ENCODE assay signal across 9 mouse cellular contexts in the genomic region with DNA sequence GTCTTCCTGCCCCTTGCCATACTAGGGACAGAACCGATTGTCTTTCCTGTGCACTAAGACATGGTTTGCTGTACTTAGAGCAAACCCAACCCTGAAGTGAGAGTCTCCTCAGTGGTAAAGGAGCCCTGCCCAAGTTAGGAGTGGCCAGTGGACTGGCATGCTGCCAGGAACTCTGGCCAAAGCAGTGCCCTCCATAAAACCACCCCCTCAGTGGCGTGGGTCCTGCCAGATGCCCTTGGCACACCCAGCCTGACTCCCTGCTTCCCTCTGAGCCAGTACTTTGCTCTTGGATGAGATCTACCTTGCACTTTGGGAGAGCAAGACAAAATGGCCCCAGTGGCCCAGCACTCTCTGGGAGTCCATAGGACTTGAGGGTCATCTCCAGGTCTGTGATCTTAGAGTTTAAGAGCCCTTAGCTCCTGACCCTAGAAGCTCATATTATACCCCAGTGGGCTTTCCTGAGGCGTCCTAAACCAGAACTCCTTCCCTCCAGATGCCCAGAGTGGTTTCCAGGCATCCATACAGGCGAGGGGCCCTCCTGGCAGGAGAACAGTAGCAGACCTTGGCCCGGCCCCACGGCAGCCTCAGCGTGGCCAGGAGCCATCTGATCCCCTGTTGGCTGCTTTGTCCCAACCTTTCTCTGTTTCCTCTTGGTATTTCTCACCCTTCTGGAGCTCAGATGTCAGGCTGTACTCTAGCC. TPM values are rescaled to one million over a fixed set of nuclear protein-coding genes. Genes with fewer than 3 reads are reported as not detected.
DNase-seq lines count a peak whose midpoint lies in the region; ATAC-seq lines count a peak whose summit lies in the region.
"Had no signal": no experiment of that assay in that cellular context is flagged by ENCODE, and none has a peak within 500 bp of the region (broad histone marks: within the 10 kb centered on the region; RNA-seq: fewer than 3 reads in every experiment).

No protein-coding gene starts in this region.

- DNase-seq in liver: no peak
- DNase-seq in cerebellum, adult 18-20 months: peak; percentile 23 to 35
- DNase-seq in c-Kit-positive CD71-positive TER-119-positive erythroid progenitor cells, embryonic 14.5 days (ENCODE audit: low spot score): no peak
- no peak for DNase-seq in right cerebral cortex, postnatal 25 days

- H3K9me3 ChIP-seq in liver, embryonic 12.5 days (replicated peaks): no peaks in the 10 kb centered on the region
- no peaks in the 10 kb centered on the region for H3K9me3 ChIP-seq in heart, embryonic 16.5 days (replicated peaks; ENCODE audit: control insufficient read depth, low read length)
- H3K9me3 ChIP-seq in limb, embryonic 12.5 days: no peaks in the 10 kb centered on the region
- no peaks in the 10 kb centered on the region for H3K9me3 ChIP-seq in stomach, embryonic 16.5 days (replicated peaks; ENCODE audit: control insufficient read depth, low read length)

- peaks cover 43% of the 10 kb centered on the region for H3K36me3 ChIP-seq in liver, embryonic 12.5 days
- peaks cover 9% of the 10 kb centered on the region; the same call in 1 of the 2 replicates for H3K36me3 ChIP-seq in heart, embryonic 16.5 days (ENCODE audit: control insufficient read depth, insufficient read depth)
- H3K36me3 ChIP-seq in limb, embryonic 12.5 days: peaks cover 93% of the 10 kb centered on the region
- H3K36me3 ChIP-seq in stomach, embryonic 16.5 days (ENCODE audit: control insufficient read depth, insufficient read depth, low read length): 0 out of 2 replicates have a peak, but pooled peaks cover 6% of the 10 kb centered on the region

- H3K4me2 ChIP-seq in liver, embryonic 12.5 days: no peak overlapping the region
- no peak overlapping the region for H3K4me2 ChIP-seq in heart, embryonic 16.5 days (ENCODE audit: low read depth, low read length)
- H3K4me2 ChIP-seq in limb, embryonic 12.5 days: no peak overlapping the region
- no peak overlapping the region for H3K4me2 ChIP-seq in stomach, embryonic 16.5 days (ENCODE audit: low read depth, low read length)

- peaks cover 5% of the 10 kb centered on the region; the same call in 1 of the 2 replicates for H3K4me1 ChIP-seq in liver, embryonic 12.5 days
- H3K4me1 ChIP-seq in heart, embryonic 16.5 days (ENCODE audit: control insufficient read depth, insufficient read depth, low read length): peaks cover 27% of the 10 kb centered on the region
- H3K4me1 ChIP-seq in limb, embryonic 12.5 days (replicated peaks): peaks cover 51% of the 10 kb centered on the region
- peaks cover 11% of the 10 kb centered on the region; the same call in 1 of the 2 replicates for H3K4me1 ChIP-seq in stomach, embryonic 16.5 days (ENCODE audit: control insufficient read depth, insufficient read depth, low read length)

- 65% methylated on average over 7 of the region's 7 CpGs for WGBS in liver, embryonic 12.5 days (ENCODE audit: insufficient replicate concordance)
- 63% methylated on average over 7 of the region's 7 CpGs for WGBS in heart, embryonic 16.5 days
- WGBS in limb, embryonic 12.5 days: 62% methylated on average over 7 of the region's 7 CpGs
- 64% methylated on average over 7 of the region's 7 CpGs for WGBS in stomach, embryonic 16.5 days

- 0 out of 2 replicates have a peak overlapping the region, but pooled peaks have one; percentile 49 for H3K27ac ChIP-seq in liver, embryonic 12.5 days
- H3K27ac ChIP-seq in heart, embryonic 16.5 days (ENCODE audit: low read length): peak overlapping the region; percentile 8; the same call in 1 of the 2 replicates
- peak overlapping the region; percentile 68 for H3K27ac ChIP-seq in limb, embryonic 12.5 days
- peak overlapping the region; percentile 4 for H3K27ac ChIP-seq in stomach, embryonic 16.5 days (ENCODE audit: low read length)

- no peak overlapping the region for H3K9ac ChIP-seq in liver, embryonic 12.5 days
- no peak overlapping the region for H3K9ac ChIP-seq in heart, embryonic 16.5 days (ENCODE audit: low read length)
- H3K9ac ChIP-seq in limb, embryonic 12.5 days (replicated peaks): no peak overlapping the region
- H3K9ac ChIP-seq in stomach, embryonic 16.5 days (ENCODE audit: low read length): no peak overlapping the region

- H3K4me3 ChIP-seq in liver, embryonic 12.5 days: no peak overlapping the region
- no peak overlapping the region for H3K4me3 ChIP-seq in heart, embryonic 16.5 days (ENCODE audit: low read length)
- H3K4me3 ChIP-seq in limb, embryonic 12.5 days (replicated peaks): no peak overlapping the region
- H3K4me3 ChIP-seq in stomach, embryonic 16.5 days (replicated peaks; ENCODE audit: low read length): no peak overlapping the region

- H3K27me3 ChIP-seq in liver, embryonic 12.5 days (replicated peaks): no peaks in the 10 kb centered on the region
- no peaks in the 10 kb centered on the region for H3K27me3 ChIP-seq in heart, embryonic 16.5 days (ENCODE audit: control insufficient read depth, insufficient read depth, low read length)
- no peaks in the 10 kb centered on the region for H3K27me3 ChIP-seq in limb, embryonic 12.5 days
- H3K27me3 ChIP-seq in stomach, embryonic 16.5 days (ENCODE audit: control insufficient read depth, insufficient read depth, low read length): no peaks in the 10 kb centered on the region

- no peak for ATAC-seq in liver, embryonic 12.5 days
- peak; percentile 34; the same call in 1 of the 2 replicates for ATAC-seq in heart, embryonic 16.5 days (replicated peaks; ENCODE audit: extremely low read depth, insufficient read depth, low FRiP score)
- ATAC-seq in limb, embryonic 12.5 days (ENCODE audit: insufficient number of reproducible peaks, insufficient read depth, low FRiP score, low TSS enrichment, low read depth): no peak
- ATAC-seq in stomach, embryonic 16.5 days (ENCODE audit: insufficient read depth, low FRiP score): peak; percentile 6; the same call in 1 of the 2 replicates

RNA-seq across cellular contexts. Expression of a gene that starts 13.8 kb away (rescaled TPM):
- polyA plus RNA-seq in liver, embryonic 12.5 days (2016; fragmentation: Nextera tagmentation; extraction: Ambion mirVana): not detected in 2 replicates
- not detected in 2 replicates for polyA plus RNA-seq in heart, embryonic 16.5 days (2015; fragmentation: Nextera tagmentation; extraction: Ambion mirVana)
- not detected in 2 replicates for polyA plus RNA-seq in limb, embryonic 12.5 days (2016; fragmentation: Nextera tagmentation; extraction: Ambion mirVana)
- polyA plus RNA-seq in stomach, embryonic 16.5 days (2015; fragmentation: Nextera tagmentation; extraction: Ambion mirVana): not detected in 2 replicates
- polyA plus RNA-seq: gonadal fat pad, adult 2 months had no signal

RNA-seq across cellular contexts. Expression of a gene that starts 51.1 kb away (rescaled TPM):
- polyA plus RNA-seq in liver, embryonic 12.5 days (2016; fragmentation: Nextera tagmentation; extraction: Ambion mirVana): 0.72 and 0.79 TPM in 2 replicates
- polyA plus RNA-seq in heart, embryonic 16.5 days (2015; fragmentation: Nextera tagmentation; extraction: Ambion mirVana): 0.62 and 1.1 TPM in 2 replicates
- polyA plus RNA-seq in limb, embryonic 12.5 days (2016; fragmentation: Nextera tagmentation; extraction: Ambion mirVana): not detected in 2 replicates
- polyA plus RNA-seq in stomach, embryonic 16.5 days (2015; fragmentation: Nextera tagmentation; extraction: Ambion mirVana): 2.3 and 3.0 TPM in 2 replicates

RNA-seq across cellular contexts. Expression of a gene that starts 59.5 kb away (rescaled TPM):
- 8.2 and 10.6 TPM in 2 replicates for polyA plus RNA-seq in liver, embryonic 12.5 days (2016; fragmentation: Nextera tagmentation; extraction: Ambion mirVana)
- polyA plus RNA-seq in heart, embryonic 16.5 days (2015; fragmentation: Nextera tagmentation; extraction: Ambion mirVana): 11.6 and 13.1 TPM in 2 replicates
- polyA plus RNA-seq in limb, embryonic 12.5 days (2016; fragmentation: Nextera tagmentation; extraction: Ambion mirVana): 17.8 and 18.4 TPM in 2 replicates
- 28.3 and 34.6 TPM in 2 replicates for polyA plus RNA-seq in stomach, embryonic 16.5 days (2015; fragmentation: Nextera tagmentation; extraction: Ambion mirVana)

Comparison
In these comparisons a context has a peak if more than half of its experiments do, and no peak if none do; other contexts are left out.
1. ATAC-seq: peak in heart, embryonic 16.5 days (single experiment) and stomach, embryonic 16.5 days (single experiment); none in liver, embryonic 12.5 days (single experiment) and limb, embryonic 12.5 days (single experiment).
2. H3K27ac ChIP-seq: peak in every context shown above with its lines; median percentile 68 in limb, embryonic 12.5 days; 49 in liver, embryonic 12.5 days; 8 in heart, embryonic 16.5 days; 4 in stomach, embryonic 16.5 days.
3. DNase-seq: peak in cerebellum, adult 18-20 months (2 of 2); none in liver (single experiment), c-Kit-positive CD71-positive TER-119-positive erythroid progenitor cells, embryonic 14.5 days (single experiment) and right cerebral cortex, postnatal 25 days (single experiment).